Mouse (Mus musculus): ENCODE measurements at regions not wholly inside any gene's neighbourhood (a gene's known extent, or its start where the extent isn't known, plus 50 kb on each side); places are given as distances from the start of the nearest gene placed in this dataset.
A peak's percentile ranks its signal among the peaks of the same experiment; 100 is the strongest.
"Not testable (repeated sequence)": the region's sequence is repeated elsewhere in the genome, so short reads cannot be mapped to it uniquely, and the experiment has no call there.

DNA sequence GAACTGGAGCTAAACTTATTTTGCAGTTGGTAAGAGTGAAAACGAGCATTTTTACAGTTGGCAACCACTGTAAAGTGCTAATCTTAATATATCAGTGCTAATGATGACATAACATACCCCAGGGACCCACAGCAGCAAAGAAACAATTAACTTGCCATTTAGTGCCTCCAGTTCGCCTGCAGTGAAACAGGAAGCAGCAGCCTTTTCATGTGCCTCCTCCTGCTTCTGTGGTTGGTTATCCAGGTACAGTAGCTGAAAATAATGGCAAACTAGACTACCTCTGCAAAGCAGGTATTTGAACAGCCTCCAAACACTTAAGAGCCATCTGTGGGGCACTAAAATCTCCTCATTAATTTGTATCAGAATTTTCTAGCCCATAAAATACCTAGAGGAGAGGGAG lies 584.8 kb upstream of the Pfkp start:
- DNase-seq (ENCODE audit: low read depth, low spot score), result peak; percentile 2

DNA sequence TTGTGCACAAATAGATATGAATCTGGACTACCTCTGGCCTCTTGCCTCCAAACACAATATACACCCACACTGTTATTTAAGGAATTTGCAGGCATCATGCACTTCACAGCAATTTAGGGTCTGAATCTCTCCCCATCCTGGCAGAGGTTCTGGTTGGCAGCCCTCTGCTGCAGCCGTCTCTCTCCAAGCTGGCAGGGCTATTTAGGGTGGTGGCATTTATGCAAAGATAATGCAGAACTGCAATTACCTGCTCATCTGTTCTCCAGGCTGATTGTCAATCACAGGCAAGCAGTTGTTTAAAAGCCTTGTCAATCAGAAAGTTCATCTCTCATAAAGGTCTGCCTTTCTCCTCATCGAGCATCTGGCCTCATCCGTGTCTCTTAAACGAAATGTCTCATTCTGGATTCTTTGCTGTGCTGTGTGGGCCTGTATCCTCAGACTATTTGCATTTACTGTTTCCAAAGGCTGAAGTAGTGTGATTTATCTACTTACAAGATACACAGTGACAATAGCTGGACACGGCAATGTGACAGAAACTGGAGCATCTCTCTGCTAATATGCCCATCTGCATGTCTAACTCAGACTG lies 558.1 kb upstream of the Pfkp start:
- no peak for DNase-seq (ENCODE audit: low read depth, low spot score)

DNA sequence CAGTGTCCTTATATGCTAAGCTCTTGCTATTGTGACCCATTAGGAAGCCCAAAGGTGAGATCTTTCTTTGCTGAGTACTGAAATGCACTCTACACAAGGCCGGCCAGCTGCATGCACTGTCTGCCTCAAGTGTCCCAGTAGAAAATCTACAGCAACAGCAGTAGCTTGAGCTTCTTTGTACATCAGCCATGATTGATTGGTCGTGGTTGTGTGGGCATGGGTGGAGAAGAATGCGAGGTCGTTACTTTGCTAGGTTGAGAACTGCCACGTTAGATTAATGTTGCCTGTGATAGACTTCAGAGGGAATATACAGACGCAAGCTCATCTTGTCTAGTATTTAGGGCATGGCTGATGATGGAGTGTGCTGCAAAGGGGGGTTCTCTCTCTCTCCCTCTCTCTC lies 547.4 kb upstream of the Pfkp start:
- peak; percentile 73 for DNase-seq (ENCODE audit: low read depth, low spot score)

DNA sequence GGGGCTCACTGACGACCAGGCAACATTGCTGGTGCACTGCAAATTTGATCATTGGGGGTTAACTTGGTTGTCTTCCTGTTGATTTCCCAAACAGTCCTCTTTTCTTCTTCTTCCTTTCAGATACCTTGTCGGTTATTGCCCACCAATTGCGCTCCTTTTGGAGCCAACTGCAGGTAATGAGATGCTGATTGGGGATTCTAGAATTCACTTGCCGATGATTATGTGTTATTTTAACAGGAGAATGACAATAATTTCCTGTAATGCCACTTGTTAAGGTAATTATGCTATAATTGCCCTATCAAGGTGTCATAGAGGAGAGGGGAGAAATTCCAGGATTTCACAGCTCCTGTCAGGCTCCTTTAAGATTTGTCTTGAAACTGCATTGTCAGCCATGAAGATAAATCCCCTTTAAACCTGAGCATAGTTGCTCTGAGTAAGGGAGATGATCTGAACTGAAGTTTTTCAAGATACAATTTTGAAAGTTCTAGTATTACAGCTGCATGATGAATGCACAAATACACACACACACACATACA lies 533.7 kb upstream of the Pfkp start:
- no peak for DNase-seq (ENCODE audit: low read depth, low spot score)

DNA sequence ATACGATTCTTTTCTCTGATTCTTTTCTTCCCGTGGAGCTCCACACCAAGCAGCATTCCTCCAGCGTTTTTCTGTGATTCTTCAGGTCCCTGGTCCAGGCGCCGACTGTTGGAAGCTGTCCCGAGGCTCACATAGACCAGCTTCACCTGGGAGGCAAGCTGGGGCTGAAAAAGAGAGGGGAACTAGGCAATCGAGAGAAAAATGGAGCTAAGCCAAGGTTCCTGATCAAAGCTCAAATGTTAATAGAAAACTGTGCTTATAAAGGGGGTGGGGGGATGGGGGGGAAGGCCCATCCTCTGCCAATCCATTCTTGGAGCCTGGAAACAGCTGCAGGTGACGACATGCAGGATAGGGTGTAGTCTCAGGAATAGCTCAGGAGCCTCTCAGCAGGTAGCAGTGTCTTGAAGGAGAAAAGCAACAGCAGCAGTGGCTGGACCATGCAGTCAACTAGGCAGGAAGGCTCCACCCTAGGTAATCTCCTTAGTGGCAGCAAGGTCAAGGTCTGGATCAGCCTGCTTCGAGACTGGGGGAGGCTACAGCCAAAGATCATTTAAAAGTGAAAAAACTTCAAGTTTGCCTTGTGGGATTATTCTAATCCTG lies 527.1 kb upstream of the Pfkp start:
- no peak for DNase-seq (ENCODE audit: low read depth, low spot score)

DNA sequence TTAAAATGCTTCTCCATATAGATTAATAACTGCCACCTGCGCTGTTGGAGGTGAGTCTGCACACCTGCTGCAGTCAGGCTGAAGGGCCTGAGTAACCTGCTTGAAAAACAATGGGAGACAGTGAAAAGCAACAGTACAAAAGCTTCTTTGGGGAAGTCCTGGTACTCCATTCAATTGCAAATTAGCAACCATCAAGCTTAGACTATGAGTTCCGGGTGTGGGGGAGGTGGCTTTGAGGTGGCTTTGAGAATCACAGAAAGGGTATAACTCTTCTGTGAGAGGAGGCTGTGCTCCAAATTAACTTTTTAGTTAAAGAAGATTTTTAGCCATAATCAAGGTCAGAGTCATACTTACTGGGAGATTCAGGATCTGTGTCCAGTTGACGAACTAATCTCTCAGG lies 521.5 kb upstream of the Pfkp start:
- DNase-seq (ENCODE audit: low read depth, low spot score), result not testable (repeated sequence)

DNA sequence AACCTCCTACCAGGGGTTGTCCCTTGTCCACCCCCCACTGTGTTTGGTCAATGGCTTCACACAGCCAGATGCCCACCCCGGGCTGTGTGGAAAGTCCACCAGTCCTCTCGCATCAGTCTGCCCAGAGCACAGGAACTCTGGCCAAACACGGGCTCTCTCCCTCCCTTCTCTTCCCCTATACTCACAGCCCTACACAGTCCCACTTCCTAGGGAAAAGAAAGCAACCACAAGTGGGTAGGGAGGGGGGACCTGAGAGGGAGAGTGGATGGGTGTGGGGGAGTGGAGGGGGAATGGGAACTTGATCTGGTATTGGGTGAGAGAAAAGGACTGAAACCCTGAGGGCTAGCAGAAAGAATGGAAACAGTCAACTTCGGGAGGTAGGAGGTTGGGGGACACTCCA lies 497.8 kb upstream of the Pfkp start:
- DNase-seq (ENCODE audit: low read depth, low spot score), result no peak

DNA sequence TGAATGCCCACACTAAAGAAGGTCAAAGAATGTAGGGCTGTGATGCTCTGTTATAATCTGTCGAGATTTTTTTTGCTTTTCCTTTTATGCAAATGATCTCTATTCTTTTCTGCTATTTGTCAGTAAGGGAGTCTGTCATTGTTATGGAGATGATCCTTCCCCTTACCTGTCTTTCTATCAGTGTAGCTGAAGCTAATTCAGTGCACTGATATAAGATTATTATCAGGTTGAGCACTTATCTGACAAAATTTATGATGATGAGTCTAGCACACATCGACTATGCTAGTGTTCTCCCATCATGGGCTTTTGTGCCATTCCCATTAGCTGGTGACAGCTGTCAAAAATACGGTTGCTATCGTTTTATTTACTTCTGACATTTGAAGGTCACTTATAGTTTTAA lies 462.0 kb upstream of the Pfkp start:
- no peak for DNase-seq (ENCODE audit: low read depth, low spot score)

DNA sequence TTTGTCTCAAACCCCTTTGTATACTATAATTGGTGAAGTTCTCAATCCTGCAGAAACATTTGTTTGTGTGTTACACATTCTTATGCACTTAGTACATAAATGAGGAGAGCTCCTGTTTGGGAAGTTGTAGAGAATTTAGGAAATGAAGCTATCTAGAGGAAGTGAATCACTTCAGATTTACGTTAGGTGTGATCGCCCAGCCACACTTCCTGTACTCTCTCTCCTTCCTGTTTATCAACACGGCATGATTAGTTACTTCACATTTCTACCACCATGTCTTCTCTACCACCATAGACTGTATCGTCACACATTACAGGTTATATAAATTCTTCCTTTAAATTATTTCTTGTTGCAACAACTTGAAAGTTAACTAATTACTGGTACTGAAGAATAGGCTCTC lies 454.7 kb upstream of the Pfkp start:
- DNase-seq (ENCODE audit: low read depth, low spot score), result no peak

DNA sequence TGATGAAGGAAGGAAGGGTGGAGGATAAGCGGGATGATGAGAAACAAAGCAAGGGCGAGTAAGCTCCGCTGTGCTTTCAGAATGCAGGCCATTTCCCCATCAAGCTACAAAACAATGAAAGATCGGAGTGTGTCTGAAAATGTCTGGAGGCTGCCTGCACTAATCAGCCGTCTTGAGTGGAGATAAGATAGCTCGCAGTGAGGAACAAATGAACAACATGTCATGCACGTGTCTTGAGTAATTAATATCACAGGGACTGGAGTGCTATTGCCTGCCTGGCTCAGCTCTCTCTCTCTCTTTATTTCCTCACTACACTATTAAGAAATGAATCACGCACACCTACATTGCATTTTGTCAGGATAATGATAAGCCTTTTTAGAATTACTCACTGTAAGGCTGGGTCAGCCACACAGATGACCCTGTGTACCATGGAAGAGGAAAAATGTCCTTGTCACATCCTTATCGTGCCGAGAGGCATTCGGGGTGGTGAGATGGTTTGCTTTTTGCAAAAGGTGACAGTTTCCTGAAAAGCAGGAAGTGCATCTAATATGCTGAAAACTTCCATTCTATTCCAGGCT lies 444.6 kb upstream of the Pfkp start:
- DNase-seq (ENCODE audit: low read depth, low spot score), result no peak

DNA sequence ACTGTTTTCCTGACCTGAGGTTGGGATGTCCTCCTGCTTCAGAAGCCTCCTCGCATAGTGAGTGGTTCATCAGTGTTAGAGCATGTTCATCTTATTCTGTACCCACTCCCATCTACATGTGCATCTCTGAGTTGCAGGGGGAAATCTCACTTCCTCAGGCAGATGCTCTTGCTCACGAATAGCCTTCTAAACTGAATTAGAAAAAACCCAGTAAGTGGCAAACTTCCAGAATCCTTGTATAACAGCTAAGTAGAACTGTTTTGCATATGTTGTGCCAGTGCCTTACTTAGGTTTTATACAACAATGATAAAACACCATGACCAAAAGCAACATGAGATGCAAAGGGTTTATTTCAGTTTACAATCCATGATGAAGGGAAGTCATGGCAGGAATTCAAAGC lies 442.3 kb upstream of the Pfkp start:
- DNase-seq (ENCODE audit: low read depth, low spot score), result no peak

DNA sequence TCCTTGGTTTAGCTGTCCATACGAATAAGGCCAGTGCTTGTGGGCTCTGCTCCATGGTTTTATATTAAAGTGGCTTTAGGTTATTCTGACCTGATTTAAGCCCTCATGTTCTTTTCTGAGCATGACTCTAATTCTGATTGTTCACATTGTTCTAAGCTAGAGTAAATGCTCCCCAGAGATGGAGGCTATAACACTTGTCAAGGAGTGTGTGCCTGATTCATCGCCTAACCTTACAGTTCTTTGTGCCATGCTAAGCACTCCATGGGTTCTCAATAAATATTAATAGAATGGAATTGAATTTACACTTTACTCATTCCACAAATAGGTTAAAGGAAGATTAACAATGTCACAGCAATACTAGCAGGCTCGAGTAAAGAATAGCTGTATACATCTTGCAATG lies 417.6 kb upstream of the Pfkp start:
- DNase-seq (ENCODE audit: low read depth, low spot score), result no peak

DNA sequence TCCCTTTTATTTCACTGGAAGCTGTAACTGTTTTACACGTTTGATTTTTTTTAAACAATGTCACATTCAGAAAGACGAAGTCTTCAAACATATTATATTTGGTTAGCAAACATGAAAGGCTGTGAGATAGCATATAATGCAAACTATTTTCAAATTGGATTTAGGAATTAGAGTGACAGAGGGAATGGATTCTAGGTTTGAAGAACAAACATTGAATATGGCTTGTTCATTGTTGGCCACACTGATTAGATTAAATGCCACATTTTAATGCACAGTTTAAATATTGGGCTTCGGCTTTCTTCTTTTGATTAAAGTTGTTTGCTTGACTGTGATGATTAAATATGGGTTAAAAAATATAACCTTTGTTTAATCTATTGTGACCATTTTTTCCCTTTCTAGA lies 415.1 kb upstream of the Pfkp start:
- DNase-seq (ENCODE audit: low read depth, low spot score), result no peak

DNA sequence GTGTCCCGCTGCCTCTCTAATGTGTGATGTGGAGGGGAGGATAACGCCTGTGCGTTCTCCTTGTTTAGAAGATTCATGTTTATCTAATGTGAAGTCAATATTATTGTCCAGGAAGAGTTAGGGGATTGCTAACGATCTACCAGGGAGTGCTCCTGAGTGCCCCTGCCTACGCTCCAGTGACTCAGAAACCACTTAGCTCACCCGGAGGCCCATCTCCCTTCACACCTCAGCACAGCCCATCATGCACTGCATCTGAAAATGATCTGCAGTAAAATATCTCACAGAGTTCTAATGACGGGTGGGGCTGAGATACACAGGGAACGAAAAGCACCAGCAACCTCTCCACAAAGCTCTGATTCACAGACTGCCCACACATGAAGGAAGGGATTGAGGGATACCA lies 409.0 kb upstream of the Pfkp start:
- DNase-seq (ENCODE audit: low read depth, low spot score), result no peak

Data from mesoderm, embryonic 11.5 days (tissue).